Mouse (Mus musculus) midbrain, embryonic 14.5 days (tissue): ENCODE data around the gene Tmem170b. TPM values are rescaled to one million over a fixed set of nuclear protein-coding genes. Genes with fewer than 3 reads are reported as not detected.

Source experiments
- ATAC-seq: fragments of 200-750 bp; cut with Nextera tagmentation; 2 replicates; pipeline ENCODE4 v1.8.0; 2017; ENCODE audit warnings: moderate number of reproducible peaks, moderate library complexity; ENCODE audit not compliant: low FRiP score, low TSS enrichment
- DNase-seq: peaks from one replicate; pipeline ENCODE4 v3.0.0-alpha.2; 2015
- H3K27ac ChIP-seq: fragments of 300-500 bp; sonication (generic); replicated peaks from 2 replicates; pipeline ENCODE4 v1.5.1; 2014; ENCODE audit warnings: mild to moderate bottlenecking, low read depth, low read length, moderate library complexity
- H3K27me3 ChIP-seq: fragments of 300-500 bp; sonication (generic); 2 replicates; pipeline ENCODE4 v1.6.1; 2014; ENCODE audit warnings: low read length, control low read depth, mixed read lengths; ENCODE audit not compliant: control insufficient read depth, insufficient read depth
- H3K36me3 ChIP-seq: fragments of 300-500 bp; sonication (generic); 2 replicates; pipeline ENCODE4 v1.6.1; 2014; ENCODE audit warnings: low read length, control low read depth; ENCODE audit not compliant: control insufficient read depth, insufficient read depth
- H3K4me1 ChIP-seq: fragments of 300-500 bp; sonication (generic); 2 replicates; pipeline ENCODE4 v1.6.1; 2014; ENCODE audit warnings: mild to moderate bottlenecking, antibody characterized with exemption, low read length, control low read depth; ENCODE audit not compliant: control insufficient read depth, insufficient read depth
- H3K4me2 ChIP-seq: fragments of 300-500 bp; sonication (generic); 2 replicates; pipeline ENCODE4 v1.6.1; 2014; ENCODE audit warnings: mild to moderate bottlenecking, low read length, moderate library complexity
- H3K4me3 ChIP-seq: fragments of 300-500 bp; sonication (generic); replicated peaks from 2 replicates; pipeline ENCODE4 v1.5.1; 2014; ENCODE audit warnings: low read depth, low read length
- H3K9ac ChIP-seq: fragments of 300-500 bp; sonication (generic); replicated peaks from 2 replicates; pipeline ENCODE4 v1.6.1; 2014; ENCODE audit warnings: mild to moderate bottlenecking, low read length, moderate library complexity
- H3K9me3 ChIP-seq: fragments of 300-500 bp; sonication (generic); 2 replicates; pipeline ENCODE4 v1.6.1; 2016; ENCODE audit warnings: low read length, control low read depth, mixed read lengths; ENCODE audit not compliant: control insufficient read depth
- WGBS: fragments of 180-500 bp; shearing (Covaris S2); extraction: QIAGEN DNeasy Blood & Tissue Kit; methylation state at CpG from one replicate; pipeline ENCODE4 v1.1.7; 2014; 5-methylcytosine and 5-hydroxymethylcytosine counted together
- polyA plus RNA-seq: library from polyadenylated mRNA; unstranded; fragments of >200 nt; fragmentation: Nextera tagmentation; extraction: Ambion mirVana; gene quantifications from 2 replicates; pipeline ENCODE4 v1.2.1, GENCODE M21; 2014

The Tmem170b gene
- polyA plus RNA-seq, 1 experiment from 2014 or later = 66.1 TPM

GRCm38 (mm10) chr13:41581058-41581457, 24.6 kb upstream of the Tmem170b start:
- WGBS = 89% methylated on average over 4 of the region's 4 CpGs

GRCm38 (mm10) chr13:41583666-41584357, 21.9 kb upstream of the Tmem170b start:
- H3K9me3 ChIP-seq = no peaks in the 10 kb centered on the region
- no peak overlapping the region for H3K9ac ChIP-seq
- H3K36me3 ChIP-seq = no peaks in the 10 kb centered on the region
- no peaks in the 10 kb centered on the region for H3K27me3 ChIP-seq
- WGBS = 77% methylated on average over 7 of the region's 7 CpGs
- H3K4me2 ChIP-seq = no peak overlapping the region
- no peak overlapping the region for H3K4me3 ChIP-seq
- no peak for DNase-seq
- no peaks in the 10 kb centered on the region for H3K4me1 ChIP-seq
- no peak for ATAC-seq
- H3K27ac ChIP-seq = no peak overlapping the region

More at GRCm38 (mm10) chr13:41581058-41581457, 24.6 kb upstream of the Tmem170b start:
- no peaks in the 10 kb centered on the region for H3K36me3 ChIP-seq
- no peaks in the 10 kb centered on the region for H3K27me3 ChIP-seq
- DNase-seq (no peak), ATAC-seq (no peak)
- no peaks in the 10 kb centered on the region for H3K9me3 ChIP-seq
- no peak overlapping the region for H3K9ac ChIP-seq
- H3K4me2 ChIP-seq = no peak overlapping the region
- H3K4me1 ChIP-seq = no peaks in the 10 kb centered on the region
- no peak overlapping the region for H3K27ac ChIP-seq
- no peak overlapping the region for H3K4me3 ChIP-seq

GRCm38 (mm10) chr13:41584358-41584680, 21.4 kb upstream of the Tmem170b start:
- Histone ChIP-seq H3K4me3 (no peak overlapping the region), H3K27ac (no peak overlapping the region), H3K27me3 (no peaks in the 10 kb centered on the region), H3K36me3 (no peaks in the 10 kb centered on the region), H3K4me2 (no peak overlapping the region), H3K4me1 (no peaks in the 10 kb centered on the region), H3K9me3 (no peaks in the 10 kb centered on the region), H3K9ac (no peak overlapping the region)
- WGBS = 86% methylated on average over 3 of the region's 3 CpGs
- no peak for DNase-seq
- ATAC-seq = no peak

- H3K9me3 ChIP-seq = no peaks in the 10 kb centered on the region
- no peak for DNase-seq
- no peaks in the 10 kb centered on the region for H3K4me1 ChIP-seq
- no peak for ATAC-seq
- H3K9ac ChIP-seq = no peak overlapping the region
- no peaks in the 10 kb centered on the region for H3K36me3 ChIP-seq
- H3K4me2 ChIP-seq = no peak overlapping the region
- no peak overlapping the region for H3K27ac ChIP-seq
- no peaks in the 10 kb centered on the region for H3K27me3 ChIP-seq
- H3K4me3 ChIP-seq = no peak overlapping the region
- 86% methylated on average over 4 of the region's 4 CpGs for WGBS
Observed at GRCm38 (mm10) chr13:41584896-41585295, 20.8 kb upstream of the Tmem170b start.

GRCm38 (mm10) chr13:41596678-41597077, 9.0 kb upstream of the Tmem170b start:
- Histone ChIP-seq H3K4me3 (no peak overlapping the region), H3K27ac (no peak overlapping the region), H3K4me2 (no peak overlapping the region), H3K9me3 (no peaks in the 10 kb centered on the region), H3K4me1 (no peaks in the 10 kb centered on the region), H3K27me3 (no peaks in the 10 kb centered on the region), H3K36me3 (no peaks in the 10 kb centered on the region), H3K9ac (no peak overlapping the region)
- DNase-seq (no peak), ATAC-seq (no peak)
- 71% methylated on average over 2 of the region's 2 CpGs for WGBS

GRCm38 (mm10) chr13:41599977-41600376, 5.7 kb upstream of the Tmem170b start:
- no peak for ATAC-seq
- 80% methylated on average over 4 of the region's 4 CpGs for WGBS
- no peaks in the 10 kb centered on the region for H3K9me3 ChIP-seq
- DNase-seq = no peak
- no peak overlapping the region for H3K4me3 ChIP-seq
- no peak overlapping the region for H3K4me2 ChIP-seq
- H3K4me1 ChIP-seq = no peaks in the 10 kb centered on the region
- no peaks in the 10 kb centered on the region for H3K27me3 ChIP-seq
- no peak overlapping the region for H3K27ac ChIP-seq
- H3K9ac ChIP-seq = no peak overlapping the region
- no peaks in the 10 kb centered on the region for H3K36me3 ChIP-seq

- ATAC-seq = no peak
- no peaks in the 10 kb centered on the region for H3K9me3 ChIP-seq
Observed at GRCm38 (mm10) chr13:41601056-41601455, 4.7 kb upstream of the Tmem170b start.

GRCm38 (mm10) chr13:41603921-41604466, 1.7 kb upstream of the Tmem170b start:
- 86% methylated on average over 5 of the region's 5 CpGs for WGBS
- no peaks in the 10 kb centered on the region for H3K27me3 ChIP-seq
- no peaks in the 10 kb centered on the region for H3K36me3 ChIP-seq
- H3K4me2 ChIP-seq = no peak overlapping the region
- no peak for ATAC-seq
- no peak overlapping the region for H3K9ac ChIP-seq
- no peaks in the 10 kb centered on the region for H3K9me3 ChIP-seq
- no peak overlapping the region for H3K27ac ChIP-seq
- no peak overlapping the region for H3K4me3 ChIP-seq
- peaks cover 21% of the 10 kb centered on the region for H3K4me1 ChIP-seq
- DNase-seq = no peak

More at GRCm38 (mm10) chr13:41601056-41601455, 4.7 kb upstream of the Tmem170b start:
- no peaks in the 10 kb centered on the region for H3K27me3 ChIP-seq
- no peak overlapping the region for H3K4me3 ChIP-seq
- no peak overlapping the region for H3K9ac ChIP-seq
- no peak overlapping the region for H3K27ac ChIP-seq
- no peaks in the 10 kb centered on the region for H3K4me1 ChIP-seq
- DNase-seq = no peak
- no peaks in the 10 kb centered on the region for H3K36me3 ChIP-seq
- WGBS = 83% methylated on average over 3 of the region's 3 CpGs
- H3K4me2 ChIP-seq = no peak overlapping the region
